Mouse (Mus musculus) frontal cortex, adult 2 months (tissue): ENCODE data around the gene Vmn1r64. TPM values are rescaled to one million over a fixed set of nuclear protein-coding genes. Genes with fewer than 3 reads are reported as not detected.
"Not testable (repeated sequence)": the region's sequence is repeated elsewhere in the genome, so short reads cannot be mapped to it uniquely, and the experiment has no call there.

Source experiments
- DNase-seq, 2 experiments: peaks; one replicate each; pipeline ENCODE4 v3.0.0; 2022; ENCODE audit warnings: low spot score in 1 of 2; ENCODE audit errors: extremely low spot score in 1 of 2
- polyA plus RNA-seq: library from polyadenylated mRNA; depleted of rRNA; stranded (reverse); fragments of >200 nt; gene quantifications from 2 replicates; pipeline ENCODE4 v1.2.3, GENCODE M21; 2012; rRNA removed

The Vmn1r64 gene
- polyA plus RNA-seq, result not detected in 2 replicates

- DNase-seq, result no peak
Measured at GRCm38 (mm10) chr7:5884442-5884841, at the start of gene Vmn1r64. Vmn1r64 (minus strand) TSS chr7:5884542.

DNA sequence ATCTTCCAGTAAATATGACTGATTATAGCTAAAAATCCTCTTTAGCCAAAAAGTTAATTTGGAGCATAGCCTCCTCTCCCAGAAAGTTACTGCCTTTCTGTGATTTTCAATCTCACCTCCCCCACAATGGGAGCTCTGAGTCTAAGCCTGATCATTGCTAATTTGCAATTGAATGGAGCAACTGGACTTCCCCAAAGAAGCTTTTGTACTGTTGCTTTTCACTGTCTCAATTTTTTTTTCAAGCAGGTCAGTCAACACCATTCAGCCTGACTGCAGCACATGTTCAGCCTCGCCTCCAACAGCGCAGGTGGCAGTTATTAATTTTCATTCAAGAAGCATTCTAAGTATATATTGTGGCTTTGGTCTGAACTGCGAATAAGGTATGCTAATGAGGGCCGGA lies 14.9 kb upstream of the Vmn1r64 start:
- no peak for DNase-seq

DNA sequence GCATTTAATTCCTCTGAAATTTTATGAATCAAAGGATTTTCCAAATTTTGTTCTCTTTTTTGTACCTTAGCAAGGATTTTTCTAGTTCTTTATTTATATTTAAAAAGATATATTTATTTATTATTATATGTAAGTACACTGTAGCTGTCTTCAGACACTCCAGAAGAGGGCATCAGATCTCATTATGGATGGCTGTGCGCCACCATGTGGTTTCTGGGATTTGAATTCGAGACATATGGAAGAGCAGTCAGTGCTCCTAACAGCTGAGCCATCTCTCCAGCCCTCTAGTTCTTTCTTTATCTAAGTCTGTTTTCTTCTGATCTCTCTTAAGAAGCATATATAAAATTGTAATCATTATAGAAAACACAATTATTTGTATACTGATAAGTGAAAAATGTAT lies 12.9 kb upstream of the Vmn1r64 start:
- not testable (repeated sequence) for DNase-seq

Other genes with a start within 250 kb of the Vmn1r64 start
- not detected in 2 replicates for gene Vmn1r62, start 210.9 kb downstream of the Vmn1r64 start, polyA plus RNA-seq
- gene Vmn1r63, start 79.1 kb downstream of the Vmn1r64 start, polyA plus RNA-seq, result not detected in 2 replicates
- not detected in 2 replicates for gene Vmn1r65, start 126.5 kb upstream of the Vmn1r64 start, polyA plus RNA-seq
- not detected in 2 replicates for gene Nlrp4c, start 160.6 kb upstream of the Vmn1r64 start, polyA plus RNA-seq